Mouse (Mus musculus): Measurements from ENCODE around the gene Ttc34.
A peak's percentile ranks its signal among the peaks of the same experiment; 100 is the strongest.

The Ttc34 gene

GRCm38 (mm10) chr4:154837170-154837569, at the start of gene Ttc34:
Gene Ttc34, plus strand, starts transcription at chr4:154837459.
- peak; percentile 81 for DNase-seq (ENCODE audit: low read depth, low spot score)

GRCm38 (mm10) chr4:154787960-154788702, 49.1 kb upstream of the Ttc34 start:
- DNase-seq (ENCODE audit: low read depth, low spot score), result no peak

- no peak for DNase-seq (ENCODE audit: low read depth, low spot score)
Measured at GRCm38 (mm10) chr4:154791894-154792293, 45.4 kb upstream of the Ttc34 start.

- no peak for DNase-seq (ENCODE audit: low read depth, low spot score)
Measured at GRCm38 (mm10) chr4:154793499-154793898, 43.8 kb upstream of the Ttc34 start.

- peak; percentile 77 for DNase-seq (ENCODE audit: low read depth, low spot score)
Measured at GRCm38 (mm10) chr4:154797834-154798233, 39.4 kb upstream of the Ttc34 start.

- peak; percentile 30 for DNase-seq (ENCODE audit: low read depth, low spot score)
Measured at GRCm38 (mm10) chr4:154800543-154800942, 36.7 kb upstream of the Ttc34 start.

GRCm38 (mm10) chr4:154802210-154802609, 35.0 kb upstream of the Ttc34 start:
- peak; percentile 40 for DNase-seq (ENCODE audit: low read depth, low spot score)

- peak; percentile 83 for DNase-seq (ENCODE audit: low read depth, low spot score)
Measured at GRCm38 (mm10) chr4:154825662-154826061, 11.6 kb upstream of the Ttc34 start.

- no peak for DNase-seq (ENCODE audit: low read depth, low spot score)
Measured at GRCm38 (mm10) chr4:154826224-154826623, 11.0 kb upstream of the Ttc34 start.

GRCm38 (mm10) chr4:154827181-154827580, 10.1 kb upstream of the Ttc34 start:
- DNase-seq (ENCODE audit: low read depth, low spot score), result no peak

- no peak for DNase-seq (ENCODE audit: low read depth, low spot score)
Measured at GRCm38 (mm10) chr4:154827861-154828610, 9.2 kb upstream of the Ttc34 start.

GRCm38 (mm10) chr4:154831915-154832573, 5.2 kb upstream of the Ttc34 start:
- no peak for DNase-seq (ENCODE audit: low read depth, low spot score)

GRCm38 (mm10) chr4:154836183-154836915, 910 bp upstream of the Ttc34 start:
- no peak for DNase-seq (ENCODE audit: low read depth, low spot score)

GRCm38 (mm10) chr4:154838741-154839140, 1.5 kb downstream of the Ttc34 start:
- DNase-seq (ENCODE audit: low read depth, low spot score), result no peak

- DNase-seq (ENCODE audit: low read depth, low spot score), result no peak
Measured at GRCm38 (mm10) chr4:154839406-154839805, 2.1 kb downstream of the Ttc34 start.

- peak; percentile 25 for DNase-seq (ENCODE audit: low read depth, low spot score)
Measured at GRCm38 (mm10) chr4:154852696-154853095, 15.4 kb downstream of the Ttc34 start.

GRCm38 (mm10) chr4:154853881-154854280, 16.6 kb downstream of the Ttc34 start:
- no peak for DNase-seq (ENCODE audit: low read depth, low spot score)

- no peak for DNase-seq (ENCODE audit: low read depth, low spot score)
Measured at GRCm38 (mm10) chr4:154854676-154855345, 17.6 kb downstream of the Ttc34 start.

GRCm38 (mm10) chr4:154855721-154856479, 18.6 kb downstream of the Ttc34 start:
- DNase-seq (ENCODE audit: low read depth, low spot score), result peak; percentile 96

GRCm38 (mm10) chr4:154856480-154856837, 19.2 kb downstream of the Ttc34 start:
- DNase-seq (ENCODE audit: low read depth, low spot score), result no peak
